Mouse (Mus musculus) E14TG2a.4 (cell line): ENCODE data around the gene Stard5.

Experiments
- H3K27me3 ChIP-seq: 2 replicates; pipeline ENCODE4 v1.6.1; 2014; ENCODE audit warnings: low read length, control low read depth; ENCODE audit not compliant: insufficient read depth
- H3K36me3 ChIP-seq: 2 replicates; pipeline ENCODE4 v1.6.1; 2014; ENCODE audit warnings: low read length, control low read depth; ENCODE audit not compliant: insufficient read depth
- H3K4me1 ChIP-seq: replicated peaks from 2 replicates; pipeline ENCODE4 v1.6.1; 2014; ENCODE audit warnings: low read depth, low read length, control low read depth
- H3K4me3 ChIP-seq: replicated peaks from 2 replicates; pipeline ENCODE4 v1.5.1; 2014; ENCODE audit warnings: mild to moderate bottlenecking, low read length
- H3K9me3 ChIP-seq: 2 replicates; pipeline ENCODE4 v1.6.1; 2014; ENCODE audit warnings: low read length, control low read depth
- CTCF ChIP-seq: conservative IDR thresholded peaks from 2 replicates; pipeline ENCODE4 v1.5.1; 2014; ENCODE audit warnings: low read length
- NANOG ChIP-seq: IDR thresholded peaks from 2 replicates; pipeline ENCODE4 v1.6.1; 2014; ENCODE audit warnings: borderline replicate concordance, low read length, mixed read lengths
- POU5F1 ChIP-seq: IDR thresholded peaks from 2 replicates; pipeline ENCODE4 v1.6.1; 2014; ENCODE audit warnings: low read length, borderline replicate concordance

Stard5 gene

GRCm38 (mm10) chr7:83627369-83627768, 4.4 kb upstream of the Stard5 start:
- H3K4me1 ChIP-seq = peaks cover 8% of the 10 kb centered on the region
- H3K36me3 ChIP-seq = no peaks in the 10 kb centered on the region
- H3K4me3 ChIP-seq = no peak overlapping the region
- H3K27me3 ChIP-seq = no peaks in the 10 kb centered on the region
- H3K9me3 ChIP-seq = no peaks in the 10 kb centered on the region
- no peak for TF ChIP-seq POU5F1
- TF ChIP-seq NANOG = no peak
- TF ChIP-seq CTCF = no peak

GRCm38 (mm10) chr7:83631073-83631827, 509 bp upstream of the Stard5 start:
- Histone ChIP-seq H3K36me3 (peaks cover 19% of the 10 kb centered on the region), H3K27me3 (no peaks in the 10 kb centered on the region; the same call in 1 of the 2 replicates), H3K4me3 (peak overlapping the region; percentile 87), H3K9me3 (no peaks in the 10 kb centered on the region), H3K4me1 (peaks cover 19% of the 10 kb centered on the region)
- TF ChIP-seq CTCF = no peak
- no peak for TF ChIP-seq NANOG
- no peak for TF ChIP-seq POU5F1

- Histone ChIP-seq H3K4me3 (peak overlapping the region; percentile 87), H3K36me3 (peaks cover 33% of the 10 kb centered on the region), H3K9me3 (no peaks in the 10 kb centered on the region), H3K4me1 (peaks cover 19% of the 10 kb centered on the region), H3K27me3 (no peaks in the 10 kb centered on the region; the same call in 1 of the 2 replicates)
- TF ChIP-seq POU5F1 (no peak), NANOG (no peak), CTCF (no peak)
Observed at GRCm38 (mm10) chr7:83632682-83633120, 942 bp downstream of the Stard5 start.

- no peak overlapping the region for H3K4me3 ChIP-seq
- TF ChIP-seq POU5F1 = no peak
- TF ChIP-seq CTCF = no peak
- TF ChIP-seq NANOG = no peak
- peaks cover 19% of the 10 kb centered on the region for H3K4me1 ChIP-seq
- H3K9me3 ChIP-seq = no peaks in the 10 kb centered on the region
- peaks cover 44% of the 10 kb centered on the region for H3K36me3 ChIP-seq
- H3K27me3 ChIP-seq = no peaks in the 10 kb centered on the region; the same call in 1 of the 2 replicates
Observed at GRCm38 (mm10) chr7:83633856-83634255, 2.1 kb downstream of the Stard5 start.

GRCm38 (mm10) chr7:83635726-83636125, 4.0 kb downstream of the Stard5 start:
- H3K27me3 ChIP-seq = no peaks in the 10 kb centered on the region; the same call in 1 of the 2 replicates
- H3K4me1 ChIP-seq = peaks cover 19% of the 10 kb centered on the region
- H3K36me3 ChIP-seq = peaks cover 62% of the 10 kb centered on the region
- H3K4me3 ChIP-seq = no peak overlapping the region
- TF ChIP-seq CTCF = no peak
- TF ChIP-seq NANOG = no peak
- TF ChIP-seq POU5F1 = no peak
- no peaks in the 10 kb centered on the region for H3K9me3 ChIP-seq

- H3K27me3 ChIP-seq = no peaks in the 10 kb centered on the region; the same call in 1 of the 2 replicates
- TF ChIP-seq CTCF = no peak
- no peak for TF ChIP-seq NANOG
- TF ChIP-seq POU5F1 = no peak
- H3K9me3 ChIP-seq = no peaks in the 10 kb centered on the region
- H3K4me1 ChIP-seq = peaks cover 14% of the 10 kb centered on the region
- H3K36me3 ChIP-seq = peaks cover 68% of the 10 kb centered on the region
- no peak overlapping the region for H3K4me3 ChIP-seq
Observed at GRCm38 (mm10) chr7:83636425-83636824, 4.7 kb downstream of the Stard5 start.

- no peak for TF ChIP-seq CTCF
- no peak for TF ChIP-seq NANOG
- TF ChIP-seq POU5F1 = no peak
- no peaks in the 10 kb centered on the region; the same call in 1 of the 2 replicates for H3K27me3 ChIP-seq
Observed at GRCm38 (mm10) chr7:83637781-83638583, 6.2 kb downstream of the Stard5 start.

GRCm38 (mm10) chr7:83639084-83639483, 7.3 kb downstream of the Stard5 start:
- Histone ChIP-seq H3K36me3 (peaks cover 78% of the 10 kb centered on the region), H3K9me3 (no peaks in the 10 kb centered on the region), H3K27me3 (no peaks in the 10 kb centered on the region), H3K4me1 (no peaks in the 10 kb centered on the region; the same call in 1 of the 2 replicates), H3K4me3 (no peak overlapping the region)
- no peak for TF ChIP-seq NANOG

More at GRCm38 (mm10) chr7:83637781-83638583, 6.2 kb downstream of the Stard5 start:
- no peaks in the 10 kb centered on the region for H3K9me3 ChIP-seq
- peaks cover 77% of the 10 kb centered on the region for H3K36me3 ChIP-seq
- peaks cover 5% of the 10 kb centered on the region for H3K4me1 ChIP-seq
- no peak overlapping the region for H3K4me3 ChIP-seq
